Mouse (Mus musculus) bone marrow, adult 2 months (tissue): ENCODE results near the gene Lrmda. TPM values are rescaled to one million over a fixed set of nuclear protein-coding genes. Genes with fewer than 3 reads are reported as not detected.
"Not testable (repeated sequence)": the region's sequence is repeated elsewhere in the genome, so short reads cannot be mapped to it uniquely, and the experiment has no call there.

Source experiments
- H3K27ac ChIP-seq: fragments of 200-500 bp; 2 replicates; pipeline ENCODE4 v1.5.1; 2012; ENCODE audit warnings: low read depth, mild to moderate bottlenecking, control low read depth, inconsistent platforms, low read length; ENCODE audit not compliant: control insufficient read depth, poor library complexity, insufficient read depth
- H3K4me1 ChIP-seq: fragments of 200-500 bp; 2 replicates; pipeline ENCODE4 v1.6.1; 2011; ENCODE audit warnings: low read length; ENCODE audit not compliant: control insufficient read depth, insufficient read depth
- H3K4me3 ChIP-seq: fragments of 200-500 bp; replicated peaks from 2 replicates; pipeline ENCODE3; 2011; ENCODE audit warnings: mild to moderate bottlenecking, low read depth, low read length, control low read depth; ENCODE audit not compliant: control insufficient read depth
- CTCF ChIP-seq: fragments of 200-500 bp; IDR thresholded peaks from 2 replicates; pipeline ENCODE4 v1.5.1; 2011; ENCODE audit warnings: low read length, control low read depth; ENCODE audit not compliant: control insufficient read depth, insufficient read depth
- POLR2A ChIP-seq: fragments of 200-500 bp; IDR thresholded peaks from 2 replicates; pipeline ENCODE4 v1.6.1; 2011; ENCODE audit warnings: low read depth, mild to moderate bottlenecking, control low read depth, low read length, borderline replicate concordance; ENCODE audit not compliant: control insufficient read depth
- WGBS: fragments of 180-500 bp; shearing (Covaris S2); methylation state at CpG from one replicate; pipeline ENCODE4 v1.1.7; 2018; 5-methylcytosine and 5-hydroxymethylcytosine counted together
- polyA plus RNA-seq: library from polyadenylated mRNA; stranded (reverse); fragments of >200 nt; gene quantifications from 2 replicates; pipeline ENCODE4 v1.2.4, GENCODE M21; 2011; ENCODE audit warnings: low replicate concordance; ENCODE audit not compliant: missing spikeins, insufficient read depth, insufficient read length

The Lrmda gene
- polyA plus RNA-seq, 1 experiment: 3.8 TPM

DNA sequence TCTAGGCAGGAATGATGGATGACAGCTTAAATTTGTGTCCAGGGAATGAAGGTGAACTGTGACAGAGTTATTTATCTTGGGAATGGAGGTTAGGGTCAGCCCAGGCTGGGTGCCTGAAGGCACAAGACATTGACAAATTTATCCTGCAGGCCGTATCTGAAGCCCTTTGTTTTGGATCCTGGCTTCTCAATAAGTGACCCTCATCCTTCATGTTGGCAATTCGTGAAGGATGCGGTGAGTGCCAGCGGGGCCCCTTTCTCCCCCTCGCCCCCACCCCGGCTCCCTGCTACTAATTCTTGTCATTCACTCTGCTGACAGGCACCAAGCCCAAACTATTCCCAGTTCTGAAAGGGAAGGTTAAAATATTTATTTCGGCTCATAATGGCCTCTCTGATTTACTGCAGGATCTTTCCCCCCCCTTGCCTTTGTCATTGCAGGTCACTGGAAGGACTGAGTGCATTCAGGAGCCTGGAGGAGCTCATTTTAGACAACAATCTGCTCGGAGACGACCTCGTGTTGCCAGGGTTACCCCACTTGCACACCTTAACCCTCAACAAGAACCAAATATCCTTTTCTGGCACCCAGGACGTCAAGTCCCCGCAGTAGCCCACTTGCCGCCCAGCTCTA is 558.0 kb downstream of the Lrmda start:
- TF ChIP-seq CTCF (no peak), POLR2A (no peak)
- WGBS: 75% methylated on average over 13 of the region's 13 CpGs
- H3K27ac ChIP-seq: no peak overlapping the region
- H3K4me1 ChIP-seq: no peaks in the 10 kb centered on the region
- H3K4me3 ChIP-seq: no peak overlapping the region

- TF ChIP-seq CTCF (peak; percentile 92), POLR2A (no peak)
- H3K4me3 ChIP-seq: no peak overlapping the region
- 15% methylated on average over 6 of the region's 6 CpGs for WGBS
- H3K27ac ChIP-seq: no peak overlapping the region
- no peaks in the 10 kb centered on the region for H3K4me1 ChIP-seq
Observed at GRCm38 (mm10) chr14:22578224-22578623, 558.7 kb downstream of the Lrmda start.

- TF ChIP-seq POLR2A (no peak), CTCF (no peak)
- 77% methylated on average over 3 of the region's 3 CpGs for WGBS
- Histone ChIP-seq H3K4me3 (no peak overlapping the region), H3K4me1 (no peaks in the 10 kb centered on the region), H3K27ac (no peak overlapping the region)
Observed at GRCm38 (mm10) chr14:22578986-22579385, 559.5 kb downstream of the Lrmda start.

- Histone ChIP-seq H3K4me3 (no peak overlapping the region), H3K27ac (no peak overlapping the region), H3K4me1 (no peaks in the 10 kb centered on the region)
- TF ChIP-seq POLR2A (no peak), CTCF (no peak)
- WGBS: 87% methylated on average over 9 of the region's 9 CpGs
Observed at GRCm38 (mm10) chr14:22582065-22582464, 562.6 kb downstream of the Lrmda start.

- Histone ChIP-seq H3K27ac (no peak overlapping the region), H3K4me3 (no peak overlapping the region), H3K4me1 (no peaks in the 10 kb centered on the region)
- TF ChIP-seq POLR2A: no peak
- no peak for TF ChIP-seq CTCF
- WGBS: 76% methylated on average over 4 of the region's 4 CpGs
Observed at GRCm38 (mm10) chr14:22586281-22586680, 566.8 kb downstream of the Lrmda start.

- WGBS: 79% methylated on average over 4 of the region's 4 CpGs
- Histone ChIP-seq H3K4me1 (no peaks in the 10 kb centered on the region), H3K4me3 (no peak overlapping the region), H3K27ac (no peak overlapping the region)
- TF ChIP-seq POLR2A: no peak
- no peak for TF ChIP-seq CTCF
Observed at GRCm38 (mm10) chr14:22586796-22587195, 567.3 kb downstream of the Lrmda start.

DNA sequence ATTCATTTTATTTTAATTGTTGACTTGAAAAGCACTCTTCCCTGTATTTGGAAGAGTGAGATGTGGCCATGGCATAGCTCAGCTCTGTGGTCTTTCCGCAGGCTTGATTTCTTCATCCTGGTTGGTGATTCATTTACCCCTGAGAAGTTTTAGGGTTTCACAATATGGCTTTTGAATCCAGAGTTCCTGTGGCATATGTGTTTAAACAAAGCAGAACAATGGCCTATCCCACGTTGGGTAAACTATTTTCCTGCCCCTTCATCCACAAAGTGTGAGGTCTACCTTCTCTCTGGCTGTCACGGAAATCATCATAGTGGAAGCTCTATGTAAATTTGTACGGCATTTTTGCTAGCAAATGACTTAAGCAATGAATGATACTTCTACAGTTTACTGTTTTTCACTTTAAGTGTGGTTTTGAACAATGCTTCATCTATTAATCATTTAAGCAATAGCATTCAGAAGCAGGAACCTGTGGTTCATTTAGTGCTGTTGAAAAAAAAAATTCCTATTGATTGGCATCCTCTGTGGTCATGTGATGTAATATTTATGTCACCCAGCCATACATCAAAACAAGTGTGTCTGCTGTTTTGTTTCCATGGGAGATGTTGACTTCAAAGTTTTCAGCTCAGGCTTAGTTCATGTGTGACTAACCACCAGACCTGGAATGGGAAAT is 567.9 kb downstream of the Lrmda start:
- Histone ChIP-seq H3K4me1 (no peaks in the 10 kb centered on the region), H3K4me3 (no peak overlapping the region), H3K27ac (no peak overlapping the region)
- WGBS: 31% methylated on average over 4 of the region's 4 CpGs
- TF ChIP-seq POLR2A: no peak
- no peak for TF ChIP-seq CTCF

DNA sequence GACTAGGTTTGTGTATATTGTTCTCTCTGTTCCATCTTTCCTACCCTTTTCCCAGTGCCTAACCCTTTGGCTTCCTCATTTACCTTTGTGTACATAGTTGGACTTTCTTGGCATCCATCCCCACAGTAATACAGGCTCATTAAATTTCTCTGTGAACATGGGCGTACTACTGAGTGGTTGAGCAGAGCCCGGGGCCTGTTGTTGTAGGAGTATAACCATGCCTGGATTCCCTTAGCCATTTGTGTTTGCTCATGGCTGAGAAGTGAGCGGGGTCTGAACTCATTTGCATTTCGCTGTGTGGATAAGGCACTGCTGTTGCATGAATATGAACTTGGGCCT is 568.4 kb downstream of the Lrmda start:
- no peak overlapping the region for H3K27ac ChIP-seq
- TF ChIP-seq CTCF (no peak), POLR2A (no peak)
- H3K4me3 ChIP-seq: no peak overlapping the region
- no peaks in the 10 kb centered on the region for H3K4me1 ChIP-seq
- 75% methylated on average over 4 of the region's 4 CpGs for WGBS

DNA sequence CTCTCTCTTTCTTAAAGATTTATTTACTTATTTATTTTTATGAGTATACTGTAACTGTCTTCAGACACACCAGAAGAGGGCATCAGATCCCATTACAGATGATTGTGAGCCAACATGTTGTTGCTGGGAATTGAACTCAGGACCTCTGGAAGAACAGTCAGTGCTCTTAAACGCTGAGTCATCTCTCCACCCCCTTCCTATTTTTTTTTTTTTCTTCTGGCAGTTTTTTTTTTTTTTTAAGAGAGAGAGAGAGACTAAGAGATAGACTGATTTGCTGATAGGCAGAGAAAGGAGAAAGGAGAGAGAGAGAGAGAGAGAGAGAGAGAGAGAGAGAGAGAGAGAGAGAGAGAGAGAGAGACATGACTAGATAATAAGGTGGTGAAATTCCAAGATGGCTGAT is 568.9 kb downstream of the Lrmda start:
- not testable (repeated sequence) for H3K27ac ChIP-seq, H3K4me3 ChIP-seq, H3K4me1 ChIP-seq
- WGBS: 22% methylated on average over 1 of the region's 1 CpGs
